Mouse (Mus musculus) embryonic fibroblast, embryonic 13.5 days (primary cell): ENCODE results near the gene Krtap11-1. TPM values are rescaled to one million over a fixed set of nuclear protein-coding genes. Genes with fewer than 3 reads are reported as not detected.

Source experiments
- H3K27ac ChIP-seq: 2 replicates; pipeline ENCODE4 v1.5.1; 2012; ENCODE audit warnings: low read length, control low read depth, inconsistent platforms; ENCODE audit not compliant: insufficient read depth
- H3K4me1 ChIP-seq: 2 replicates; pipeline ENCODE4 v1.6.1; 2011; ENCODE audit warnings: low read length; ENCODE audit not compliant: control insufficient read depth, insufficient read depth
- H3K4me3 ChIP-seq: 2 replicates; pipeline ENCODE4 v1.5.1; 2011; ENCODE audit warnings: mild to moderate bottlenecking, control low read depth, low read length; ENCODE audit not compliant: insufficient read depth
- CTCF ChIP-seq: IDR thresholded peaks from 2 replicates; pipeline ENCODE4 v1.5.1; 2011; ENCODE audit warnings: mild to moderate bottlenecking, control low read depth, low read length, moderate library complexity, borderline replicate concordance; ENCODE audit not compliant: insufficient read depth
- POLR2A ChIP-seq: IDR thresholded peaks from 2 replicates; pipeline ENCODE4 v1.6.1; 2011; ENCODE audit warnings: low read depth, mild to moderate bottlenecking, control low read depth, low read length, moderate library complexity
- polyA plus RNA-seq: library from polyadenylated mRNA; stranded (reverse); fragments of >200 nt; gene quantifications from 2 replicates; pipeline ENCODE4 v1.2.4, GENCODE M21; 2011; ENCODE audit warnings: low read depth; ENCODE audit not compliant: missing spikeins, insufficient read length

The Krtap11-1 gene
- polyA plus RNA-seq, 1 experiment: not detected

DNA sequence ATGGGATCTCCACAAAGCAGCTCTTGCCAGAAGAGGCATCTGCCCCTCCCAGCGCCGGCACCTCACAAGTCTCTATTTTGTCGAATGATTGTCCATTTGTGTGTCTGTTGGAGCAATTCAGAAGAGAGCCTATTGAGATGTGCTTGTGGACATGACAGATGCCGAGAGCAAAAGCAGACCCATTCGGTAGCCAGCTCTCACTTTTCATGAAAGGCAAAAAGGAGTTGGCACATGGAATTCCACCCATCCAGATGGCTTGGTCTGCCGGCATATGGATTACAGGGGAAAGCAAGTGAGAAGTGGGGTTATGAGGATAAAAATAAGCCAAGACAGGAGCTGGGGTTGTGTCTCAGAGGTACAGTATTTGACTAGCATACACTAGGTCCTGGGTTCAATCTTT is 1.8 kb downstream of the Krtap11-1 start:
- Histone ChIP-seq H3K27ac (no peak overlapping the region), H3K4me1 (no peaks in the 10 kb centered on the region), H3K4me3 (no peak overlapping the region)
- TF ChIP-seq POLR2A (no peak), CTCF (no peak)

DNA sequence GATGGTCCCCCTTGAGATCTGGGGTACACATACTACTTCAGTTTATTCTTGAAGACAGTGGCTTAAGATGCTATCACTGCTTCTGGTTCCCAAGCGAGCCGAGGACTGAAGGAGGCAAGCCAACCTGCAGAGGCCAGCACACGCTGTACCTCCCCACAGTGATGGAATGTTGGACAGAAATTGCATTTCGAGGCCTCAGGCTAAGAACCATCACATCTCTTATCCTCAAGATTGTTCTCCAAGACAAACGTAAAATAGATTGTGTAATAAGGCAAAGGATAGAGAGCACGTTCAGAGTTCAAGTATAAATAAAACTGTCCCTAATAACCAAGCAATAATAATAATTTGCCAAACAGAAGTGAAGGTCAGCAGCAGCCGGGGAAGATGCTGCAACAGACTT is 2.8 kb downstream of the Krtap11-1 start:
- TF ChIP-seq CTCF (no peak), POLR2A (no peak)
- Histone ChIP-seq H3K4me1 (no peaks in the 10 kb centered on the region), H3K27ac (no peak overlapping the region), H3K4me3 (no peak overlapping the region)

DNA sequence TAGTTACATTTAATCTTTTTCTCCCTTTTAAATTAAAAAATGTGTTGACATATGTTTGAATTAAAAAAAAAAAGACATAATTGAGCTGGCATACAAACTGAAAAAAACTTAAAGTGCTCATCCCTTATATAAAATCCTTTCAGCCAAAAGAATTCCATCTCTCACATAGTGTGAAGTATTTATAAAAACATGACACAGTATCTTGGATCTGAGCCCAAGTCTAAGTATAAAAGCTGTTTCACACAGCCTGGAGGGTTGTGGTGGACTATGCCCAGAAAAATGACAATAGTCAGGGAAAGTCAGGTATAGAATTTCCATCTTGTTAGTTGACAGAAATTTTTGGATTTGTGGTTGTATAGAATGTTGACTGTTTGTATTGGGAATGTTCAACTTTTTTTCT is 20.7 kb downstream of the Krtap11-1 start:
- no peak overlapping the region for H3K27ac ChIP-seq
- no peak overlapping the region for H3K4me3 ChIP-seq
- no peaks in the 10 kb centered on the region for H3K4me1 ChIP-seq
- no peak for TF ChIP-seq POLR2A
- no peak for TF ChIP-seq CTCF

DNA sequence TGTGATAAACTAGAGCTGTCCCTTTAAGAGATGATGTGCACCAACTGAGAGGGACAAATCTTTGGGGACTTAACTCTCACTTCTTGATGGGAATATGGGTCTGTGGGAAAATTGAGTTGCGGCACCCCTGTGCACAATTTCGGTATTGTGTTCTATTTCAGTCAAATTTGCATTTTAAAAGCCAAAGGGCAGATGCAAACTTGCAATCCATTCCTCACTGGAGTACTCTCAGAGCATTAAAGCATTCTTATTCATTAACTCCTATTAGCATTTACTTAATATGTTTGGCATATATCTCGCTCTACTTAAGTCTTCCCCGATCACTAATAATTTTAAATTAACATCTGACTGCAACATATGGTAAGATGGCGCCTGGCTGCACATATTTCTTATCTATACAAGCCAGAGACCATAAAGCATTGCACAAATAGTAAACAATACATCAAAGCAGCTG is 32.9 kb downstream of the Krtap11-1 start:
- H3K4me1 ChIP-seq: no peaks in the 10 kb centered on the region
- no peak for TF ChIP-seq CTCF
- no peak for TF ChIP-seq POLR2A
- no peak overlapping the region for H3K4me3 ChIP-seq
- H3K27ac ChIP-seq: no peak overlapping the region

DNA sequence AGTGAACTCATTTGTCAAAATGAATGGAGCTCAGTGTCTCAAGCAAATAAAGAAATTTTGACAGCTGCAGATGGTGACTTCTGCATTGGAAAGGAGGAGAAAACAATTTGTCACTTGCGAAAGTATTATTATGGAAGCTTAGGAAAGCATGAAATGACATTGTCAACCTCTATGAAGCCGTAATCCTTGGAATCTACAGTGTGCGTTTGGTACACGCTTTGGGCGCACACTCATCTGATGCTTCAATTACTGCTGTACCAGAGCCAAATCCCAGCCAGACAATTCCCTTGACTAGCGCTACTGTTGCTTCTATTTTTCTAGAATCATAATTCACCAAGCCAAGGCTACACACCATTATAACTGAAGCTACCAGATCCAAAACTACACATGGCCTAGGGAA is 33.6 kb downstream of the Krtap11-1 start:
- Histone ChIP-seq H3K27ac (no peak overlapping the region), H3K4me1 (no peaks in the 10 kb centered on the region), H3K4me3 (no peak overlapping the region)
- TF ChIP-seq CTCF: no peak
- TF ChIP-seq POLR2A: no peak

DNA sequence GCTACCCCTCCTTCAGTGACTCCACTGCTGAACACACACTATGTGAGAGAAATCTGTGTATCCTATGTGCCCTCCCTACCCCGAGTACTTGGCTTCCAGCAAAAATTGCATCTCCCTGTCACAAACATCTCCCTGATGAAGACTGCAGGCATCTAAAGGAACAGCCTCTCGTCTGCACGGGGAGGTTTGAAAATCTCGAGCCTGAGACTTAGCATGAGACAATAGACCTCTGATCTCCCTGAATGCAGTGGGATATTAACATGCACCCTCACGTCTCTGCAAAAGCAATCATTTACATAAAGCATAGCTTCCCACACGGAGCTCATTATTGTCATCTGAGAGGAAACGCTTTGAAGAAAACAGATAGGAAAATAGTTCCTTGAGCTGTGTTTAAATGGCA is 40.4 kb downstream of the Krtap11-1 start:
- no peak overlapping the region for H3K27ac ChIP-seq
- no peak for TF ChIP-seq POLR2A
- no peak for TF ChIP-seq CTCF
- no peak overlapping the region for H3K4me3 ChIP-seq
- no peaks in the 10 kb centered on the region for H3K4me1 ChIP-seq

DNA sequence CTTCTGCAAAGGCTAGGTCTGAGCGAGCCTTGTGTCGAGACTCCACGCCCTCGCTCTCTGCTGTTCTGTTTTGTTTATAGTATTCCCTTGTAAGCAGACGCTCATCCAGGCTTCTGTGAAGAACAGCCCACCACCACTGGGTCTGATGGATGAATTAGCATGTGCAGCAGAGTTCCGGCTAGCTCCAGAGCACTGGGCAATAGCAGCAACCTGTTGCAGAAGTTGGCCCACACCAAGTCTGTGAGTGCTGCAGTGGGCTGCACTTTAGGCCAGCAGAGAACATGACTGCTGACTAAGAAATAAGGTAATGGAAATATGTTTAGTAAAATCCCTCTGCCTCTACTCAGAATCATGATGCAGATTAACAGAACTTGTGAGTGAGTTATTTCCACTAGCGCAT is 41.1 kb downstream of the Krtap11-1 start:
- TF ChIP-seq CTCF: no peak
- no peak for TF ChIP-seq POLR2A
- no peak overlapping the region for H3K4me3 ChIP-seq
- no peaks in the 10 kb centered on the region for H3K4me1 ChIP-seq
- H3K27ac ChIP-seq: no peak overlapping the region

DNA sequence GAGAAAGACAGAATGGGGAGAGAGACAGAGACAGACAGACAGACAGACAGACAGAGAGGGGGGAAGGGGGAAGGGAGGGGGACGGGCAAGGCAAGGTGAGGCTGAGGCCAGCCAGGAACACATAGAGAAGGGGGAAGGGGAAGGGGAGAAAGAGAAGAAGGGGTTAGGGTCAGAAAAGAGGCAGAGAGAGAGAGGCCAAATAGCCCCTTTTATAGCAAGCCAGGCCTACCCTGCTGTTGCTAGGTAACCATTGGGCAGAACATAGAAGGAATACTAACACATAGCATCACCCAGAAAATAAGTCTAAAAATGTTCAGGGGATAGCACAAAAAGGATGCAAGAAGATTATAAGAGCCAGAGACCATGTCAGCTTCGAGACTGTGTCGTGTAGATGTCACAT is 42.6 kb downstream of the Krtap11-1 start:
- Histone ChIP-seq H3K27ac (no peak overlapping the region), H3K4me3 (no peak overlapping the region), H3K4me1 (no peaks in the 10 kb centered on the region)
- TF ChIP-seq CTCF (no peak), POLR2A (no peak)

DNA sequence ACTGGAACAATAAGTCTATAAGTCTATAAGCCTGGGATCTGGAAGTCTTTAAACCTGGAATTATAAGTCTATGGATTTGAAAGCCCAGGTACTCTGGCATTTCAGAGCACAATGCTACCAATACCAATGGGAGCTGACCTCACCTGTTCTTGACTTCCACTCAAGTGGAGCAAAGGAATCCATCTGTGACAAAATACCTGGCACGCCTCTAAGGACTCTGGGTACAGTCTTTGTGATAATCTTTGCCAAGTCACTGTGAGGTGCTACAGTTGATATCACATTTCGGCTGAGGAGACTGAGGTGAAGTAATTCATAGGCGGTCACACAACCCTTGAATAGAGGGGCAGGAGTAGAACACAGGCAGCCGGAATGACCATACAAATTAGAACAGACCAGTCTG is 50.0 kb downstream of the Krtap11-1 start:
- no peak for TF ChIP-seq POLR2A
- TF ChIP-seq CTCF: no peak
- H3K4me1 ChIP-seq: no peaks in the 10 kb centered on the region
- no peak overlapping the region for H3K4me3 ChIP-seq
- H3K27ac ChIP-seq: no peak overlapping the region

DNA sequence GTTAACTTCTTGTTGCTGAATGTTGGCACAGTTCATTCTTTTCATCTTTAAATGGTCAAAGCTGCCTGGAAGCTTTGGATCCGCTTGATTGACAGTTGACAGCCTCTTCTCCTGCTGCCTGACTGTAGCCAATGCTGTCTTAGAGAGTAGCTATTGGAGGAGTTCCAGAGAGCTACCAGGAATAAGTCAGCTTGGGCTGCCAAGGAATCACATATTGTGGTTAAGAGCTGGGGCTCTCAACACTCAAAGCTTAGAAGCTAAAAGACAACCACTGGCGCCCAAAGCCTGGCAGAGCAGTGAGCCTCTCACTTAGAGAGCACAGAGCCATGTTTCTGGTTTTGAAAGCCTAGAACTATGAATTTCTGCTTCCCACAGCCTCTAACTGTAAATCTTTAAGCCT is 50.4 kb downstream of the Krtap11-1 start:
- Histone ChIP-seq H3K4me1 (no peaks in the 10 kb centered on the region), H3K27ac (no peak overlapping the region), H3K4me3 (no peak overlapping the region)
- TF ChIP-seq POLR2A (no peak), CTCF (no peak)

Other genes starting within 250 kb of the Krtap11-1 start
- not detected in 2 replicates for gene Krtap21-1, start 167.3 kb downstream of the Krtap11-1 start, polyA plus RNA-seq
- not detected in 2 replicates for gene Krtap6-2, start 151.1 kb downstream of the Krtap11-1 start, polyA plus RNA-seq
- gene Krtap8-1, start 83.2 kb downstream of the Krtap11-1 start, polyA plus RNA-seq: not detected in 2 replicates
- not detected in 2 replicates for gene Krtap7-1, start 62.9 kb downstream of the Krtap11-1 start, polyA plus RNA-seq